Mouse (Mus musculus) lung, embryonic 14.5 days (tissue): Measurements from ENCODE around the gene Rffl. TPM values are rescaled to one million over a fixed set of nuclear protein-coding genes. Genes with fewer than 3 reads are reported as not detected.

Source experiments
- ATAC-seq: fragments of 200-750 bp; cut with Nextera tagmentation; 2 replicates; pipeline ENCODE4 v1.8.0; 2017; ENCODE audit warnings: mild to moderate bottlenecking, moderate TSS enrichment, moderate library complexity; ENCODE audit not compliant: insufficient read depth
- DNase-seq: peaks from one replicate; pipeline ENCODE4 v3.0.0-alpha.2; 2015
- H3K27ac ChIP-seq: fragments of 300-500 bp; sonication (generic); 2 replicates; pipeline ENCODE4 v1.5.1; 2014; ENCODE audit warnings: low read depth, mild to moderate bottlenecking, moderate library complexity
- H3K27me3 ChIP-seq: fragments of 300-500 bp; sonication (generic); 2 replicates; pipeline ENCODE4 v1.6.1; 2014; ENCODE audit warnings: low read length, control low read depth; ENCODE audit not compliant: insufficient read depth
- H3K36me3 ChIP-seq: fragments of 300-500 bp; sonication (generic); 2 replicates; pipeline ENCODE4 v1.6.1; 2014; ENCODE audit warnings: control low read depth; ENCODE audit not compliant: insufficient read depth
- H3K4me1 ChIP-seq: fragments of 300-500 bp; sonication (generic); 2 replicates; pipeline ENCODE4 v1.6.1; 2014; ENCODE audit warnings: antibody characterized with exemption, control low read depth; ENCODE audit not compliant: insufficient read depth
- H3K4me2 ChIP-seq: fragments of 300-500 bp; sonication (generic); 2 replicates; pipeline ENCODE4 v1.6.1; 2014; ENCODE audit warnings: mild to moderate bottlenecking
- H3K4me3 ChIP-seq: fragments of 300-500 bp; sonication (generic); 2 replicates; pipeline ENCODE4 v1.5.1; 2014; ENCODE audit warnings: low read depth, low read length
- H3K9ac ChIP-seq: fragments of 300-500 bp; sonication (generic); 2 replicates; pipeline ENCODE4 v1.6.1; 2014
- H3K9me3 ChIP-seq: fragments of 300-500 bp; sonication (generic); 2 replicates; pipeline ENCODE4 v1.6.1; 2016; ENCODE audit warnings: low read depth, low read length, control low read depth
- CTCF ChIP-seq: IDR thresholded peaks from 2 replicates; pipeline ENCODE4 v1.5.1; 2016; ENCODE audit warnings: antibody characterized with exemption, low read depth
- WGBS: fragments of 180-500 bp; shearing (Covaris S2); extraction: QIAGEN DNeasy Blood & Tissue Kit; methylation state at CpG from one replicate; pipeline ENCODE4 v1.1.7; 2014; 5-methylcytosine and 5-hydroxymethylcytosine counted together
- polyA plus RNA-seq: library from polyadenylated mRNA; unstranded; fragments of >200 nt; fragmentation: Nextera tagmentation; extraction: Ambion mirVana; gene quantifications from 2 replicates; pipeline ENCODE4 v1.2.1, GENCODE M21; 2014

The Rffl gene
- polyA plus RNA-seq, 1 experiment from 2014 or later: 11.7 TPM

- Histone ChIP-seq H3K9ac (peak overlapping the region; percentile 41; the same call in 1 of the 2 replicates), H3K4me3 (no peak overlapping the region; the same call in 1 of the 2 replicates), H3K27ac (peak overlapping the region; percentile 58; the same call in 1 of the 2 replicates)
Measured at GRCm38 (mm10) chr11:82846079-82846436, 25.0 kb downstream of the Rffl start.

GRCm38 (mm10) chr11:82845415-82846078, 25.5 kb downstream of the Rffl start:
- H3K27ac ChIP-seq: peak overlapping the region; percentile 58; the same call in 1 of the 2 replicates
- peak overlapping the region; percentile 49 for H3K4me2 ChIP-seq
- peak; percentile 83 for ATAC-seq
- WGBS: 27% methylated on average over 16 of the region's 16 CpGs
- peak overlapping the region; percentile 41 for H3K9ac ChIP-seq
- H3K4me3 ChIP-seq: no peak overlapping the region; the same call in 1 of the 2 replicates
- peak; percentile 64 for DNase-seq
- H3K4me1 ChIP-seq: no peaks in the 10 kb centered on the region
- H3K27me3 ChIP-seq: no peaks in the 10 kb centered on the region
- no peaks in the 10 kb centered on the region for H3K9me3 ChIP-seq
- H3K36me3 ChIP-seq: no peaks in the 10 kb centered on the region
- TF ChIP-seq CTCF: no peak

More at GRCm38 (mm10) chr11:82846079-82846436, 25.0 kb downstream of the Rffl start:
- no peaks in the 10 kb centered on the region for H3K9me3 ChIP-seq
- no peaks in the 10 kb centered on the region for H3K4me1 ChIP-seq
- H3K36me3 ChIP-seq: no peaks in the 10 kb centered on the region
- no peak; the same call in 1 of the 2 replicates for ATAC-seq
- 16% methylated on average over 4 of the region's 4 CpGs for WGBS
- H3K27me3 ChIP-seq: no peaks in the 10 kb centered on the region
- H3K4me2 ChIP-seq: peak overlapping the region; percentile 49
- DNase-seq: no peak
- TF ChIP-seq CTCF: no peak

- peak overlapping the region; percentile 49; the same call in 1 of the 2 replicates for H3K4me2 ChIP-seq
- no peaks in the 10 kb centered on the region for H3K27me3 ChIP-seq
- H3K9me3 ChIP-seq: no peaks in the 10 kb centered on the region
- no peak overlapping the region for H3K27ac ChIP-seq
- TF ChIP-seq CTCF: no peak
- H3K36me3 ChIP-seq: no peaks in the 10 kb centered on the region
- WGBS: 63% methylated on average over 11 of the region's 11 CpGs
- H3K9ac ChIP-seq: peak overlapping the region; percentile 41; the same call in 1 of the 2 replicates
- H3K4me3 ChIP-seq: no peak overlapping the region
- no peak for DNase-seq
- ATAC-seq: no peak
- H3K4me1 ChIP-seq: no peaks in the 10 kb centered on the region
Measured at GRCm38 (mm10) chr11:82844771-82845414, 26.1 kb downstream of the Rffl start.

- Histone ChIP-seq H3K27me3 (no peaks in the 10 kb centered on the region), H3K4me3 (no peak overlapping the region), H3K9me3 (no peaks in the 10 kb centered on the region), H3K36me3 (no peaks in the 10 kb centered on the region), H3K4me2 (no peak overlapping the region), H3K27ac (no peak overlapping the region), H3K9ac (no peak overlapping the region), H3K4me1 (no peaks in the 10 kb centered on the region)
- ATAC-seq (no peak), DNase-seq (no peak)
- WGBS: 49% methylated on average over 5 of the region's 5 CpGs
- no peak for TF ChIP-seq CTCF
Measured at GRCm38 (mm10) chr11:82838511-82838910, 32.5 kb downstream of the Rffl start.

GRCm38 (mm10) chr11:82837848-82838247, 33.2 kb downstream of the Rffl start:
- H3K4me3 ChIP-seq: no peak overlapping the region
- WGBS: 66% methylated on average over 7 of the region's 7 CpGs
- DNase-seq: no peak
- H3K27me3 ChIP-seq: no peaks in the 10 kb centered on the region
- no peaks in the 10 kb centered on the region for H3K9me3 ChIP-seq
- H3K36me3 ChIP-seq: no peaks in the 10 kb centered on the region
- no peak overlapping the region for H3K9ac ChIP-seq
- no peak for ATAC-seq
- no peak overlapping the region for H3K27ac ChIP-seq
- H3K4me1 ChIP-seq: no peaks in the 10 kb centered on the region
- no peak for TF ChIP-seq CTCF
- no peak overlapping the region for H3K4me2 ChIP-seq

GRCm38 (mm10) chr11:82837192-82837591, 33.8 kb downstream of the Rffl start:
- no peaks in the 10 kb centered on the region for H3K36me3 ChIP-seq
- H3K9me3 ChIP-seq: no peaks in the 10 kb centered on the region
- H3K9ac ChIP-seq: no peak overlapping the region
- ATAC-seq (no peak), DNase-seq (no peak)
- H3K4me1 ChIP-seq: no peaks in the 10 kb centered on the region
- H3K27ac ChIP-seq: no peak overlapping the region
- no peak overlapping the region for H3K4me2 ChIP-seq
- no peak overlapping the region for H3K4me3 ChIP-seq
- WGBS: 64% methylated on average over 7 of the region's 7 CpGs
- TF ChIP-seq CTCF: no peak
- no peaks in the 10 kb centered on the region for H3K27me3 ChIP-seq
